Mouse (Mus musculus): Measurements from ENCODE around the gene Pcare.
"Not testable (repeated sequence)": the region's sequence is repeated elsewhere in the genome, so short reads cannot be mapped to it uniquely, and the experiment has no call there.

The Pcare gene

DNA sequence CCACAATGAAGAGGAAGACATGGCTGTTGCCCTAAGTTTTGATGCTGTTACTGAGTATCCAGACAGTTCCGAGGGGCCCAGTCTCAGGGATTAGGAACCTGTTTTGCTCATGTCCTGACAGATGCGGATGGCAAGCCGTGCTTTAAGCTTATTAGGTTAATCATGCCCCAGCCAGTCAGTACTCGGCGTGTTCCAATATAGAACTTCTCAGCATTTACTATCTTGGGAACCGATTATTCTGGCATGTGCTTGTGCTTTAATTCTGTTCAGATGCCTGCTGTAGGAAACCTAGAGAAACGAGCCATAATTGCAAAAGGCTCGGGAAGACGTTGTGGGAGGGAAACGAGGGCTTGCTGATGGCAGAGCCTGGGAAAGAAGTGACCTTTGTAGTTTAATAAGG, at the start of gene Pcare:
Gene Pcare (minus strand): TSS at position 64 of the 400 bp plus-strand sequence.
- no peak for DNase-seq (ENCODE audit: low spot score in 2 of 2)

DNA sequence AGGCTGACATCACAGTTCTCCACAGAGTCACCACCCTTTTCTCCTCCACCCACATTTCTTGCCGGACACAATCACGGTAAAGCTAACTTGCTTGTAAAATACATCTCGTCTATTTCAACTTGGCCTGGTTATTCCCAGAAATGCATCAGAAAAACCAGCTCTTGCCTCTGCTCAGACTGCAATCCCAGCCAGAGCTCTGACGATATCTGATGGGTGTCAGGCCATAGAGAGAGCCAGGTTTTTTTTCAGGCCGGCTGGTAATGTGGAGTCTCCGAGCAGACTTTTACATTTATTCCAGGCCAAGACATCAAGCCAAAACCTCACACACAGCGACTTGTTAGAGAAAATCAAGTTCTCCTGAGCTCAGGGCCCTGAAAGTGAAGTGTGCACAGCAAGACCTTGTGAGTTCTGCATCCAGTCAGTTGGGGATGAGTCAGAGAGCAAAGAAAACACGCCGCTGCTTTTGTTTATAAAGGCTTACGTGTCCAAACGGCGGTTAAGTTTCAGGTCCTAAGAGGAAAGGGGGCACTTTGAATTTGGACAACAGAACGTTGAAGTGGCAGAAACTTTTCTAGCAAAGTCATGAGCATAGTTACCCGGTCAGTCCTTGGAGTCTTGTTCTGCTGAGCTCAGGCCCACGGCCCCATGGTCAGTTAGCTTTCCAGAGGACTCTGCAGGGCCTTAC, 43.0 kb upstream of the Pcare start:
- DNase-seq (ENCODE audit: low spot score in 2 of 2), result no peak

DNA sequence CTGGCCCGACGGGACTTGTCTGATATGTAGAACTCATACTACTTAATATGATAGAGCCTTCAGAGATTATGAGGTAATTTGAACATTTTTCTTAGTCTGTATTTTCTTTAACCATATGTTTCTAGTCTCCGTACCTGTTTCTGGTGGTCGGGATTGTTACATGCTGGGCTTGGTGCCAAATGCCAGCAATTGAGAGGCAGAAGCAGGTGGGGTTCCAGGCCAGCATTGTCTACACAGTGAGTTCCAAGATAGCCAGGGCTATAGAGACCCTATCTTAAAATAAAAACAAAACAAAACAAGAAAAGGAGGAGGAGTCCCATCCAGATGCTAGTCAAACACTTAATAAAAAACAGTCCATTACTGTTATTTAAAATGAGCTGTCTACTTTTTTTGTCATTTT, 38.9 kb upstream of the Pcare start:
- DNase-seq (ENCODE audit: low spot score in 2 of 2), result no peak

DNA sequence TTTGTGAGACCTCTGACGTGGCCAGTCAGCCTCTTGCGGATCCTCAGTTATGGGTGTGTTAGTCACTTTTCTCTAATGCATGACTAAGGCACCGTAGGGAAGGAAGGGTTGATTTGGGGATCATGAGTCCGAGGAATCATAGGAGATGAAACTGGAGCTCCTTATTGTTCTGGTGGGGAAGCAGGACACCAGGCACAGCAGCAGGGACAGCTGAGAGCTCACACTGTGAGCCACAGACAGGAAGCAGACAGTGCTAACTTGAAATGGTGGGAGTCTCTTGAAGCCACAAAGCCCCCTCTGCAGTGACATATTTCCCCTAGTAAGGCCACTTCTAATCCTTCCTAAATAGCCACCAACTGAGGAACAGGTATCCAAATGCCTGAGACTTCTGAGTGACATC, 38.4 kb upstream of the Pcare start:
- DNase-seq (ENCODE audit: low spot score in 2 of 2), result no peak

DNA sequence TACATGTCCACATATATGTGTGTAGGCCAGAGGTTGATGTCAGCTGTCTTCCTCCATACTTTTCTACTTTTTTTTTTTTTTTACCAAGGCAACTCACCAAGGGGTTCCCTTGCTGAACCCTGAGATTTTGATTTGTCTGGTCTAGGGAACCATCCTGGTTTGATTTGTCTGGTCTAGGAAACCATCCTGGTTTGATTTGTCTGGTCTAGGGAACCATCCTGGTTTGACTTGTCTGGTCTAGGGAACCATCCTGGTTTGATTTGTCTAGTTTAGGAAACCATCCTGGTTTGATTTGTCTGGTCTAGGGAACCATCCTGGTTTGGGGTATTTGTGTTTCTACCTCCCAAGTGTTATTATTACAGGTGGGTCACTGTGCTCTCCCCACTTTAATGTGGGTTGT, 33.8 kb upstream of the Pcare start:
- no peak for DNase-seq (ENCODE audit: low spot score in 2 of 2)

DNA sequence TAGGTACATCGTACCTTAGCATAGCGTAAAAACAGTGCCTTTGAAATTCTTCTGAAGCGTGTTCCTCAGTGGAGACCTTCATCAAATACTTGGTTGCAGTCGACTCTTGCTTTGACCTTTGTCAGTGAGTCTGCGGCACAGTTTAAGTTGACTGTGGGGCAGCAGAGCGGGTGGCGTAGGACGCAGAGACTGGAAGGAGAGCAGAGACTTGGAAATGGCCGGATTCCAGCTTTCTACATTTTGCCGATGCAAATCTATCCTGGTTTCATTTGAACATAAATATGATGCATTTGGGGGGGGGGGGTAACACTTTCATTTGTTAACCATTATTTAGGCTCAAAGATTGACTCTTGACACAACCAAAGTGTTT, 30.7 kb upstream of the Pcare start:
- no peak for DNase-seq (ENCODE audit: low spot score in 2 of 2)

DNA sequence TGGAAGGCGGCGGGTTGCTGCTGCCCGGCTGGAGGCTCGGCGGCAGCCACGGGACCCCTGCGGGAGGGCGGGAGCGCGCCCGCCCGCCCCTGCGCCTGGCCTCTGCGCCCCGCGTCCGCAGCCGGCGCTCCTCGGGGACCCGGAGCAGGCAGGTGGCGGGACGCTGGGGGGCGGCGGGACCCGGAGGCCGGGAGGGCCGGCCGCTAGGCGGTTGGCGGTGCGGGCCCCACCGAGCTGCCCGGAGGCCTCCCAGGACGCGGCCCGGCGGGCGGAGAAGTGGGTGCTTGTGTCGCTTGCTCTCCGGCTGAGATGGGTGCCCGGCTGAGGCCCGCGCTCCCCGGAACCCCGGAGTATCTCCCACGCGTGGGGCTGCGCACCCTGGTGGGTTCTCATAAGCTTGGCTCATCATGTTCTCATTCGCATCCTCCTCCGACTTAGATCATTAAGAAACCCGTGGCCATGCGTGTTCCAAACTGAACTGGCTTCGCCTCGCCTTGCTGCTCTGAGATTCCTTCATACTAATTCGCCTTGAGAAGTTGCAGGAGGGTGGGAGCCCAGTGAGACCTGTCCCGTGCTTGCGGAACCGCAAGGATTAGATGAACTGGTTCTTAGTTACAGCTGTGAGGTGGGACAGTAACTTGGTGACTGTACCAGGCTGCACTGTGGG, 30.1 kb upstream of the Pcare start:
- DNase-seq (ENCODE audit: low spot score in 2 of 2), result peak; percentile 25 to 36

DNA sequence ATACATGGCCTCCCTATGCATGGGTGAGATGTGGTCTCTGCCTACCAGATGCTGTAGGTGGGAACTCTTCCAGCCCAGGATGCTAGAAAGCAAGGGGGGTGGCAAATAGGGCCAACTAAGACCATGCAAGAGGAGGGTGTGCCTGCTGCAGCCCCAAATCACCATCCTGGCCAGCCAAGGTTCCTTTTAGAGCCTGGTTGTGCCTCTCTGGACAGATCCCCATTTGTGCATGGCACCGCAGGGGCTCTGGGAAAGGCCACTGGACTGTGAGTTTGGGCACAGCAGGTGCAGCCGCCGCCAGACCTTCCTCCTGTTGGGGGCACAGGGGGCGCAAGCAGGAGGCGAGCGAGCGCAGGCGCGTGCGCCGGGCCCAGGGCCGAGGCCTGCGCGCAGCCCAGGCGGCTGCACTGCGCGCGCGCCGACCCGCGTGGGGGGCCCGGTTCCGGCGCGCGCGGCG, 29.6 kb upstream of the Pcare start:
- DNase-seq (ENCODE audit: low spot score in 2 of 2), result peak in 1 of 2 experiments; percentile 18

DNA sequence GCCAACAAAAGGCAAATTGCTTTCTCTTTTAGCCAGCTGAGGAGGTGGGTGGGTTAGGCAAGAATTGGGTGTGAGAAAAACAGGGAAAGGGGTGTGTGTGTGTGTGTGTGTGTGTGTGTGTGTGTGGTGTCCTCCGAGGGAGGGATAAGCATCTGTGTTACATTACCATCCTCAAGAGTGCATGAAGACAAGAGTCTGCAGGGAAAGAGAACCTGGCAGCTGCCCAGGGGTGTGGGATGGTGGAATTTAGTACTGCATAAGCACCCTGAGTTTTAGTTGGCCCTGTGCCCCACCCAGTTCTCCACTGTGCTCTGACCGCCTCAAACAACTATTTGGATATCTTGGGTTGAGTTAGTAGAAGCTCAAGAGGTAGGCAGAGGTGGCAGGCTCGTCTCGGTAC, 28.3 kb upstream of the Pcare start:
- peak; percentile 56 to 62 for DNase-seq (ENCODE audit: low spot score in 2 of 2)

DNA sequence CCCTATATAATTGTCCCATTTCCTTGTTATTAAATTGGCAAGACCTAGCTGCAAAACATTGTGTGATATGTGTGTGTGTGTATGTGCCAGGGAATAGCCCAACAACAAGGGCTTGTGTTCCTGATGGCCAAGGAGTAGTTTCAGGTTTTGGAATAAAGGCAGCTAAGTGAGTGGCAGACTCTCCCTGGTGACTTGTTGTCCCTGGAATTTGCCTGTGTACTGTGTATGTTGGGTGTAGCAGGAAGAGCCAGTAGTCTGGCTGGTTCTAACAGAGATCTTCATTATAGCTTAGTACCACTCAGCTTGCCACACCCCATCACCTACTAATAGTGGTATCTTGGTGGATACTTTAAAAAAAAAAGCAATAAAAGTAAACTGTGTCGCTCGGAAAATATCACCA, 27.8 kb upstream of the Pcare start:
- DNase-seq (ENCODE audit: low spot score in 2 of 2), result no peak

DNA sequence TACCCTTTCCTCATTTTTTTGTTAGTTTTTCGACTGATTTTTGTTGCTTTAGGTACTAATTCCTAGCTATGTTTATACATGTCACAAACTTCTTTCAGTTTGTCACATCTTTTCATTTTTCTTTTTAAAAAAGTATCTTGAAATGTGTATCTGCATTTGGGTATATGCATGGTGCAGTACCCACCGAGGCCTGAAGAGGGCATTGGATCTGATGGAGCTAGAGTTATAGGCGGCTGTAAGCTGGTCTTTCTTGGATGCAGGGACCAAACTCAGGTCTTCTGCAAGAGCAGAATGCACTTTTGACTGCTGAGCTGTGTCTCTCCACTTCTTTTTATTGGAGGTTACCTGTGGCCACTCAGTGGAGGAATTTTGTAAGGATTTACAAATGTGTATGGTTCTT, 26.0 kb upstream of the Pcare start:
- DNase-seq (ENCODE audit: low spot score in 2 of 2), result no peak

DNA sequence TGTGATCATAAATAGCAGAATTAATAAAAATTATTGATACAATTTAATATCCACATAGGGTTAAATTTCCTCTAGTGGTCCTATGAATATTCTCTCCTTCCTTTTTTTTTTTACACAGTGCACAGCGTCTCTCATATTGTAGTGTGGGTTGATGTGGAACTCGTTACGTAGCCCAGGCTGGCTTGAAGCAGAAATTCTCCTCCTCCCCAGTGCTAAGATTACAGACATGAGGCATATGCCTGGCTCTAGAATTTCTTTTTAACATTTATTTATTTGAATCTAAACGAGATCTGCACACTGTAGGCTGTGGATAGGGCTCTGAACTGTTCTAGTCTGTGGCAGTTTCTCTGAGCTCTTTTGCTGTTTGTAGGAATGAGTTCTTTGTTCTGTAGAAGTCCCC, 22.6 kb upstream of the Pcare start:
- no peak for DNase-seq (ENCODE audit: low spot score in 2 of 2)

DNA sequence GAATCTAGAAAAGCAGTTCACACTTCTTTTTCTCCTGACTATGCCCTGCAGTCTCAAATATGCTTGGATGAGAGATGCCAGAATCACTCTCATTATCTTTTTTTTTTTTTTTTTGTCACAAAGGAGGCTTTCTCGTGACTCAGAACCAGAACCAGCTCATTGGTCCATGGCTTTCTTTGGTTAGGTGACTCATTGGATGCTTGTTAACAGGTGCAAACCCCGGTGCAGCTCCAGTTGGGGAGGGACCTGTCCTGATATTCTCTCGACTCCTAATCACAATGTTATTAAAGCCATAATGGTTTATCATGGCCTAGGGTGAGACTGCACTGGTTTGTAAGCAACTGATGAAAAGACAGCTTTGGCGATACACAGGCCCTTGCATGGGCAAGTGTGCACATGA, 21.5 kb upstream of the Pcare start:
- DNase-seq (ENCODE audit: low spot score in 2 of 2), result no peak

DNA sequence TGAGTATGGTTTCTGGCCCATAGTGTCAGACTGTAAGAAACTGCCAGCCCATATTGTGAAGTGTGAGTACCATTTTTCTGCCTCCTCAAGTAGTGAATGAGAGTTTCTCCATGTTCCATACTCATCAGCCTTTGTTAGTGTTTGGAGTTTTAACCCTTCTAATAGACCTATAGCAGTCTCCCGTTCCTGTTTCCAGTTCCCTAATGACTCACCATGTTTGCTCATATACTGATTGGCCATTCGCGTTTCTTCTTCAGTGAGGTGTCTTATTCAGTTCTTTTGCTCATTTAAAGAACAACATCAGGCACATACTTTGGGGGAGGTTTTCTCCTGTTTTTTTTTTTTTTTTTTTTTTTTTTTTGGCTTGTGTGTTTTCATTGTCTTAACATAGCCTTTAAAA, 18.0 kb upstream of the Pcare start:
- DNase-seq (ENCODE audit: low spot score in 2 of 2), result no peak

DNA sequence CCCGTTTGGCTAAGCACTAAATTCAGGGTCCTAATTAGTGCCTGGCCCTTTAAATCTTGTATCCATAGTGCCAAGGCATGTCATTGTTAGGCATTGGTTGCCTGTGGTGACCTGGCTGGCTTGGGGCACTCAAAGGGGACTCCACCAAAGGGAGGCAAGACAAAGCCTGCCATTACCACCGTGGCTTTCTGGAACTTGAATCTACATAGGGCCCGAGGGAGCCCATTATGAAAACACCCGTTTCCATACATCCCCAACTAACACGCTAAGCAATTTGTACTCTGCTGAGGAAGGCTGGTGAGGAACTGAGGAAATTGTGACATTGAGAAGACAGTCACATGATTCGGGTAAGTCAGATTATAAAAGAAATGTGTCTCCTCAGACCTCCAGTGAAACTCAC, 16.9 kb upstream of the Pcare start:
- DNase-seq (ENCODE audit: low spot score in 2 of 2), result no peak

DNA sequence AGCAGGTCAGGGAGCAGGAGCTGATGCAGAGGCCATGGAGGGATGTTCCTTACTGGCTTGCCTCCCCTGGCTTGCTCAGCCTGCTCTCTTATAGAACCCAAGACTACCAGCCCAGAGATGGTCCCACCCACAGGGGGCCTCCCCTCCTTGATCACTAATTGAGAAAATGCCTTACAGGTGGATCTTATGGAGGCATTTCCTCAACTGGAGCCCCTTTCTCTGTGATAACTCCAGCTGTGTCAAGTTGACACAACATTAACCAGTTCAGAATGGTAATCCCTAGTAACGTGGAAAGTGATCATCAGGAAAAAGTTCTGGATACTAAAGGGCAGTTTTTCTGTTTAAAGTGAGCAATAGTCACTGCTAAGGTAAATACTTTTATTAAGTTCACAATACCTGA, 15.5 kb upstream of the Pcare start, which contains the start of gene Clip4:
Gene Clip4 (plus strand): TSS at position 301 of the 400 bp plus-strand sequence.
- DNase-seq (ENCODE audit: low spot score in 2 of 2), result not testable (repeated sequence)

DNA sequence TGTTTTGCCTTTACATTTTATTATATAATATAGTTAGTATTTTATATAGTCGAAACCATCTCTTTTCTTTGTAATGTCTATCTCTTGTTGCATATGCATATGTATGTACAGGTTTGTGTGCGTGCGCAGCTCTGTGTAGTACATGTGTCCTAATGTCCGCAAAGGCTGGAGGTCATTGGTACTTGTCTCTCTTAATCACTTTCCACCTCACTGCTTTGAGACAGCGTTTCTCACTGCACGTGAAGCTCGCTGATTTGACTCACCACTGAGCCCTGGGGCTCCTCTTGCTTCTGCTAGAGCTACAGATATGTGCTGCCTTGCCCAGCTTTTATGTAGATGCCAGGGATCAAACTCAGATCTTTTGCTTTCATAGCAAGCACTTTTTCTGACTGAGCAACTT, 7.8 kb upstream of the Pcare start:
- no peak for DNase-seq (ENCODE audit: low spot score in 2 of 2)

DNA sequence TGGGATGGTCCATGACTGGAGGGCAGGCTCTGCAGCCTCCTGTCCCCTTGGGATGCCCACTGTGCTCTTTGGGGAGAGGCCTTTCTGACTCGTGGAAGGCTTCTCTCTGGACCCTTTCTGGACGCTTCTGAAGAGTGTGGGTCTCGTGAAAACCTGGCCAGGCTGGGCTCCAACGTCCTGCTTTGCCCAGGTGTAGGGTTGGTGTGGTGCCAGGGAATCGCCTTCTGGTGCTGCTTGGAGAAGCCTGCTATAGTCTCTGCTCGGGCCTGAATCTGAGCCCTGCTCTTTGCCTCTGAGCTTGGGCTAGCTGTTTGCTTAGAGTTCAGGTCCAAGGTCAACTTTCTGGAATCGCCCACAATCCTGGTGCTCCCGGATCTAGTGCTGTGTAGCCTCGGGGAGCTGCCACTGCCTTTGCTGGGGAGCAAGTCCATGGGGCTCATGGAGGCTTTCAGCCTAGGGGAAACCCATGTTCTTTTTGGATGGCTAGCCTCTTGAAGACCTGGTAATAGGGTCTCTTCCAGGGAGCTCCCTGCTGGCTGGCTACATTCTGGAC, 3.0 kb downstream of the Pcare start:
- DNase-seq (ENCODE audit: low spot score in 2 of 2), result no peak

DNA sequence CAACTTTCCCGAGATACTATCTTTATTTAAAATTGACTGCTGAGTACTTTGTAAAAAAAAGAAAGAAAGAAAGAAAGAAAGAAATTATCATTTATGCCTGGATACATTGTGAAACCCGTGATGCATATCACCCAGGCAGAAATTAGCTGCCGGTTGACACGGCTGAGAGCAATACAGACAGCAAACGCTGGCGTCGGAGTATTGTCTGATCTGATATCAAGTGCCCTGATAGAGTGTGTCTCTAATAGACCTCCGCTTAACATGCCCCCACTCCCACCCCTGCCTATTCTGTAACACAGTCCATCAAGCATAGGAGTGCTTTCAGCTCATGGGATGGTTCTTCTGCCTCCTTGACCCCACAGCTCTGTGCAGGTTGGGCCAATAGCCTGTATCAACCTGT, 5.1 kb downstream of the Pcare start:
- DNase-seq (ENCODE audit: low spot score in 2 of 2), result no peak

DNA sequence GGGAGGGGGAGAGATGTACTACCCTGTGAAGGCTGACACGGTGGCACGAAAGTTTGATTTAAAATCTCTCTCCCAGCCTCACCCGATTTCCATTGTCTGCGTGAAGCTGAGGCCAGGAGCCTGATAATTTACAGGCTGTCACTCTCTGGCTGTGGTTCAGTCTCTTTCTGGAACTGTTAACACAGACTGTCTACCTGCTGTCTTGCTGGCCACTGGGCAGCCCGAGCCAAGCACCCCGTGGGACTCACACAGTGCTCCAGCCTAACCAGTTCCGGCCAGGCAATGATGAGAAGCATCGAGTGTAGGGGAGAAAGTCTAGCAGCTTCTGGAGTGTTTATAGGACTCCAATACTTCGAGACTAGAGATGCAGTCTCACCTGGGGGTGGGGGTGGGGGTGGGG, 6.6 kb downstream of the Pcare start:
- DNase-seq (ENCODE audit: low spot score in 2 of 2), result no peak

DNA sequence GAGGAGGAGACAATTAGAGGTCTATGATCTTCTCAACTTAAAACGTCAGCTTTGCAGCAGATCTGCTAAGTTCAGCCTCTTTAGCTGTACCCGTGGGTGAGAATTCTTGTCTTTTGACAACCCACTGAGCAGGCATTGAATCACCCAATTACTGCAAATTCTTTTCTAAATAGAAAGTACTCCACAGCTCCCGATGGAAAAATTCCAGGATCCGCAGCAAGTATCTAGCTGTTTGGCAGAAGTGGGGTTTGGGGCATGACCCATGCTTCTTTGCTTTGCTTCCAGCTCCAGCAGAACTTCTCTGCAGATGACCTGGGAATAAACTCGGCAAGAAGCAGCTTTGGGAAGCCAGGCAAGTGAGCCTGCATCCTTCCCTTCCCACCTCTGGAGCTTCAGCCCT, 9.8 kb downstream of the Pcare start:
- peak; percentile 27 to 32 for DNase-seq (ENCODE audit: low spot score in 2 of 2)

DNA sequence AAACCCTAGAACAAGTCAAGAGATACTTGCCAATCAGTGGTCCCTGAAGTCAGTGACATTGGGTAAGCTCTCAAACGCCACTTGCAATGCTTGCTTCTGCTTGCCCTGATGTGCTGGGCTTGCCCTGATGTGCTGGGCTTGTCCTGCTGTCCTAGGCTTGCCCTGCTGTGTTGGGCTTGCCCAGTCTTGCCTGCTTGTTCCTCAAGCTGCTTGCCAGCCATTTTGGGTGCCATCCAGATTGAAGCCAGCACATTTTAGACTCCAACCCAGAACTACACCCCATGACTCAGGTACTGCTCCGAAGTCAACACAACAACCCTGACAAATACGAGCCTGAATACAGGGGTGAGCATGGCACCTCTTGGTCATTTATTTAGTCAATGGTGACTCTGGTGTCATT, 10.5 kb downstream of the Pcare start:
- DNase-seq (ENCODE audit: low spot score in 2 of 2), result no peak

DNA sequence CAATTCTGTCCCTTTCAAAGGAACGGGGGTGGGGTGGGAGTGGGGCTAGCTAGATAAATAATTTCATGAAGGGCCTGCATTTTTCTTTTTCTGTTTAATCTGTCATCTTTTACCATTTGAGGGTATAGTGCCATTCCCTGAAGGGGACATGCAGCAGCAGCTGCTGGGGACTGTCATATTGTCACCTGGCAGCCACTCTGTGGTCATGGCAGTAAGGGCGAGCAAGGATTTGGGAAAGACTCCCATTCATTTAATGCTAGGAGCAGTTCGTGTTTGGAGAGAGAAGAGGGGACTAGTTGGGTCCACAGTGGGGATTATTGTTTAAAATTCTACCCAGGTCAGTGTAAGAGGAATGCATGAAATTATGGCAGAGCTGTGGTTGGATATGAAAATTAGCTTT, 16.3 kb downstream of the Pcare start:
- DNase-seq (ENCODE audit: low spot score in 2 of 2), result no peak

Data from frontal cortex, postnatal 14 days (tissue).